Mouse (Mus musculus) central nervous system, embryonic 18 days (tissue): Measurements from ENCODE around the gene Aebp2. TPM values are rescaled to one million over a fixed set of nuclear protein-coding genes. Genes with fewer than 3 reads are reported as not detected.

Experiments
- polyA plus RNA-seq: library from polyadenylated mRNA; depleted of rRNA; stranded (reverse); fragments of >200 nt; gene quantifications from 2 replicates; pipeline ENCODE4 v1.2.3, GENCODE M21; 2012; rRNA removed

The Aebp2 gene
- 25.3 and 26.8 TPM in 2 replicates for polyA plus RNA-seq

DNA sequence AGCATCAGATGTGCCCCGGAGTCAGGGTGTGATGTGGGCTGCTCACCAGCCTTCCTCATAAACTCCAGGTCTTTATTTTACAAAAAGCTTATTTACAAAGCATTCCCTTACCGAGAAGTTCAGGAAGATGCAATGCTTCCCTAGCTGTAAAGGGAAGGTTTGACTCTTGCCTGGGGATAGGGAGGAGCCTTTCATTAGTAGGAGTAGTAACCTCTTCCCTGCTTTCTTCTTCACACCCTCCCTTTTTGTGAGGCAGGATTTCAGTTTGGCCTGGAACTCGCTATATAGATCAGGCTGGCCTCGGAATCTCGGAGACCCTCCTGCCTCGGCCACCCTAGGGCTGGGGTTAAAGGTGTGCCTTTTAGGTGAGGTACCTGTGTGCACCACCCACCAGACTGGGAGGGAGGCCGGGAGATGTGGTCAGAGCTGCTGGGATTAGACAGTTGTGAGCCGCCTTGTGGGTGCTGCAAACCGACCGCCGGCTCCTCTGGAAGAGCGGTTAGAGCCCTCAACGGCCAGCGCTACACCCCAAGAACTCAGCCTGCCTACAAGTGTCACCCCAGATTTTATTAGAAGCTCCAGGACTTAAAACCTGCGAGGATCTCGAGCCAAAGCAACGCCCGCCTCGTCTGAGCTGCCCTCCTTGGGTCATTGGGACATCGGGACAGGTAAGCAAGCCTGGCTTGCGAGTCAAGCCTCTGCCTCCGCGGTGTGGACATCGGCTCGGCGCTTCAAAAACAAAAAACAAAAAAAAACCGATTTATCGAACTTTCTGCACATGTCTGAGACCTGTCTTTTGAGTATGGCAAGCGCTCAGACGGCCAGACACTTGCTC is at the start of gene Aebp2:
Gene Aebp2, plus strand, starts transcription at position 273 of the 835 bp plus-strand sequence.

Other genes starting within 250 kb of the Aebp2 start
- gene Plekha5, start 198.6 kb upstream of the Aebp2 start, polyA plus RNA-seq: 101 and 113 TPM in 2 replicates
- not detected in 2 replicates for gene Gm11077, start 106.6 kb downstream of the Aebp2 start, polyA plus RNA-seq